Mouse (Mus musculus) neural tube, embryonic 14.5 days (tissue): ENCODE measurements around the gene Sgo1. TPM values are rescaled to one million over a fixed set of nuclear protein-coding genes. Genes with fewer than 3 reads are reported as not detected.
A peak's percentile ranks its signal among the peaks of the same experiment; 100 is the strongest.
"Not testable (repeated sequence)": the region's sequence is repeated elsewhere in the genome, so short reads cannot be mapped to it uniquely, and the experiment has no call there.

Source experiments
- ATAC-seq: fragments of 200-750 bp; cut with Nextera tagmentation; 2 replicates; pipeline ENCODE4 v1.8.0; 2017; ENCODE audit warnings: low read depth, mild to moderate bottlenecking, moderate TSS enrichment, moderate library complexity
- H3K27ac ChIP-seq: fragments of 300-500 bp; sonication (generic); 2 replicates; pipeline ENCODE4 v1.5.1; 2014; ENCODE audit warnings: low read depth, mild to moderate bottlenecking, control low read depth, low read length, moderate library complexity, mixed read lengths
- H3K27me3 ChIP-seq: fragments of 300-500 bp; sonication (generic); 2 replicates; pipeline ENCODE4 v1.6.1; 2014; ENCODE audit warnings: low read length; ENCODE audit not compliant: control insufficient read depth, insufficient read depth
- H3K36me3 ChIP-seq: fragments of 300-500 bp; sonication (generic); 2 replicates; pipeline ENCODE4 v1.6.1; 2014; ENCODE audit warnings: low read length, mixed read lengths; ENCODE audit not compliant: control insufficient read depth, insufficient read depth
- H3K4me1 ChIP-seq: fragments of 300-500 bp; sonication (generic); 2 replicates; pipeline ENCODE4 v1.6.1; 2014; ENCODE audit warnings: low read length; ENCODE audit not compliant: control insufficient read depth, insufficient read depth
- H3K4me2 ChIP-seq: fragments of 300-500 bp; sonication (generic); 2 replicates; pipeline ENCODE4 v1.6.1; 2014; ENCODE audit warnings: mild to moderate bottlenecking, low read depth, low read length, control low read depth
- H3K4me3 ChIP-seq: fragments of 300-500 bp; sonication (generic); 2 replicates; pipeline ENCODE4 v1.5.1; 2014; ENCODE audit warnings: low read depth, low read length, control low read depth, mixed read lengths
- H3K9ac ChIP-seq: fragments of 300-500 bp; sonication (generic); replicated peaks from 2 replicates; pipeline ENCODE4 v1.6.1; 2014; ENCODE audit warnings: low read depth, mild to moderate bottlenecking, control low read depth, low read length, mixed read lengths
- H3K9me3 ChIP-seq: fragments of 300-500 bp; sonication (generic); 2 replicates; pipeline ENCODE4 v1.6.1; 2016; ENCODE audit warnings: low read length; ENCODE audit not compliant: control insufficient read depth
- WGBS: fragments of 180-500 bp; shearing (Covaris S2); extraction: QIAGEN DNeasy Blood & Tissue Kit; methylation state at CpG from one replicate; pipeline ENCODE4 v1.1.7; 2014; 5-methylcytosine and 5-hydroxymethylcytosine counted together
- polyA plus RNA-seq: library from polyadenylated mRNA; unstranded; fragments of >200 nt; fragmentation: Nextera tagmentation; extraction: Ambion mirVana; gene quantifications from 2 replicates; pipeline ENCODE4 v1.2.1, GENCODE M21; 2014

Gene Sgo1
- 3.2 and 4.9 TPM in 2 replicates for polyA plus RNA-seq

DNA sequence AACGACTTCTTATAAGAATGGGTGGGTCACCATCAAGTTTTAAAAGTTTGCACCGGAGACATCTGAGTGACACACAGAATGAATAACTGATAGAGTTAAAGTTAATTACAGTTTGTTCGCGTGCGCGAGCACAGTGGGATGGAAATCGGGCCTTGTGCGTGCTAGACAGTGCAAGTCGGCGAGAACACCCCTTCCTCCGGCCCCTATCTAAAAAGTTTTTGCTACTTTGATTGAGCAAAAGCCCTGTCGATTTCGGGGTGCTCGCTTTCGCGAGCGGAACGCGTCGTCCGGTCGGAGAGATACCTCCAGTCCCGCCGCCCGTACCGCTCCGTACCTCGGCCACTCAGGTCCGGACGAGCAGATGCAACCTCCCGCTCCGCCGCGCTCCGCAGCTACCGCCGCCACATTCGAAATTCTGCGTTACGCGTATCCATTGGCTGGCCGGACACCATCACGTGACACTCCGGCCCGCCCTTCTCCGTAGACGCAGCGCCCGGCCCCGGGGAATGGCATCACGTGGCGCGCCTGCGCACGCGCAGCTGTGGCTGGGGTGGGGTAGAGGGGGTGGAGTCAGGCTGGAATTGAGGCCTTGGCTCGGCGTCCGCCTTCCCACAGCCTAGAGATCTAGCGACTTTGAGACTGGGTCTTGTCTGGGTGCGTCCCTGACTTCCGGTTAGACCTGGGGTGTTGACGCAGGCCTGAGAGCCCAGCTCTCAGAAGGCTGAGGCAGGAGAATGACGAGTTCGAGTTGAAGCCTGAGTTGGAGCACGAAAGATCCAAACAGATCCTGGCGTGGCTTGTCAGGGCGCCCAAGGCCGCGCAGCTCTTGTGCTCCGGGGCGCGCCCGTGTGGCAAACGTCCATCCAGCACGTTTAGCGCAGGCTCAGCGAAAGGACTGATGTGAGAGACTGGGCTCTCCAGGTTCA lies at the start of gene Sgo1:
Gene Sgo1, minus strand, starts transcription at position 457 of the 926 bp plus-strand sequence.
- no peaks in the 10 kb centered on the region for H3K4me1 ChIP-seq
- no peaks in the 10 kb centered on the region for H3K27me3 ChIP-seq
- H3K4me3 ChIP-seq, result peak within 1 kb of the TSS; percentile 48
- peak; percentile 99 for ATAC-seq
- H3K9ac ChIP-seq, result peak within 1 kb of the TSS; percentile 72
- no peaks in the 10 kb centered on the region for H3K36me3 ChIP-seq
- WGBS, result under 1% methylated on average over 78 of the region's 78 CpGs
- peak within 1 kb of the TSS; percentile 94 for H3K27ac ChIP-seq
- H3K4me2 ChIP-seq, result peak within 1 kb of the TSS; percentile 65
- no peaks in the 10 kb centered on the region for H3K9me3 ChIP-seq

DNA sequence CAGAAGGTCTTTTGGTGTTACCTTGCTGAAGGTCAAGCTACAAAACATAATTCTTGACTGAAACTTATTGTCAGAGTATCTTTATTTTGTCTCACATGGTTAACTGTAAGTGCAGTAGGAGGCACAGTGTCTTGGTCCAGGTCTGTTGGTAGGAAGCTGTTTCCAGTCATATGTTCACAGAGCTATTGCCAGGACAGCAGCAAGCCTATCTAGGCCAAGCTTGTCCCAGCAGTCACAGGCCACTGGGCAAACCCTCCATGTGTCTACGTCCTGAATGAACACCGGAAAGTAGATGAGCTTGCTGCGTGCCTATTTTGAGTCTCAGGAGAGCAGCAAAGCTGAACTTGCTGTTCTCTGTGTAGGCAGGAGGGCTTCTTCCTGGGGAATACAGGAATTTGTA lies 29.8 kb upstream of the Sgo1 start:
- H3K9ac ChIP-seq, H3K27ac ChIP-seq, ATAC-seq, H3K27me3 ChIP-seq, H3K36me3 ChIP-seq, H3K4me3 ChIP-seq, H3K4me2 ChIP-seq, H3K4me1 ChIP-seq, H3K9me3 ChIP-seq: not testable (repeated sequence)
- WGBS, result 85% methylated on average over 3 of the region's 3 CpGs

DNA sequence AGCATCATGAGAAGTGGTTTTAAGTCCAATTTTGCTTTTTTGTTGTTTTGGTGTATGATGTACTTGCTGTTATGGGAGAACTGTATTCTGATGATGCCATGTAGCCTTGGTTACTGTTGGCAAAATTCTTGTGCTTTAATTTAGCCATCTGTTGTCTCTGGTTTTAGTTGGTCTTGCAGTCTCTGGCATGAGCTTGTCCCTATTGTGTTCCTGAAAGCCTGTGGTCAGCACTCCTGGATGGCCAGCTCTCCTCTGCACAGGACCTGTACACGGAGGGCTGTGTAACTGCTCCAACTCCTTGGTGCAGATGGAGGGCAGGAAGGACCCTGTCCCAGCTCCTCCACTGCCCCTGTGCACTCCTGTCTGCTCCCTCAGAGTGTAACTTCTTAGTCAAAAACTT lies 29.3 kb upstream of the Sgo1 start:
- Histone ChIP-seq H3K4me2 (no peak overlapping the region), H3K4me3 (no peak overlapping the region), H3K27me3 (no peaks in the 10 kb centered on the region), H3K4me1 (no peaks in the 10 kb centered on the region), H3K27ac (no peak overlapping the region), H3K9ac (no peak overlapping the region), H3K9me3 (no peaks in the 10 kb centered on the region), H3K36me3 (no peaks in the 10 kb centered on the region)
- 83% methylated on average over 1 of the region's 1 CpGs for WGBS
- no peak for ATAC-seq

DNA sequence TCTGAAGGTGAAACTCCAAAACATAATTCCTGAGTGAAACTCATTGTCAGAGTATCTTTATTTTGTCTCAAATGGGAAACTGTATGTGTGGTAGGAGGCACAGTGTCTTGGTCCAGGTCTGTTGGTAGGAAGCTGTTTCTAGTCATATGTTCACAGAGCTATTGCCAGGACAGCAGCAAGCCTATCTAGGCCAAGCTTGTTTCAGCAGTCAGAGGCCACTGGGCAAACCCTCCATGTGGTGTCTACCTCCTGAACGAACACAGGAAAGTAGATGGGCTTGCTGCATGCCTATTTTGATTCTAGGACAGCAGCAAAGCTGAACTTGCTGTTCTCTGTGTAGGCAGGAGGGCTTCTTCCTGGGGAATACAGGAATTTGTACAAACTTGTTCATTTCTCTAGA lies 26.0 kb upstream of the Sgo1 start:
- WGBS, result 57% methylated on average over 1 of the region's 1 CpGs
- ATAC-seq, result not testable (repeated sequence)

DNA sequence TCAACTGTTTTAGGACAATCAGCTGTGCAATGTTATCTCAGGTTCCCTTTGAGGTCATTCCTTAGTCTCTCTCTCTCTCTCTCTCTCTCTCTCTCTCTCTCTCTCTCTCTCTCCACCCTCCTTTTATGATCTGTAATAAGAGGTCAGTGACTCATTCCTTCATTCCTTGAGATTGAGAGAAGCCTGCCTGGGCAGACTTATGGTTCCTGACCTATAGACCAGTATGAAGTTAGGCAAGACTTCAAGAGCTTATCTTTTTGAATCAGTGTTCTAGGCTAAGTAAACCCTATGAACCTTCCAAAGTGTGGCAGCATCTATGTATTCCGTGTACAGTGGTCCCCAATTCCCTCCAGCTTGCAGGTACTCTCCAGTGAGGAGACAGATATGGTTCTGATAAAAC lies 25.3 kb upstream of the Sgo1 start:
- no peaks in the 10 kb centered on the region for H3K27me3 ChIP-seq
- no peaks in the 10 kb centered on the region for H3K4me1 ChIP-seq
- no peak overlapping the region for H3K4me2 ChIP-seq
- no peak for ATAC-seq
- H3K4me3 ChIP-seq, result no peak overlapping the region
- H3K9me3 ChIP-seq, result no peaks in the 10 kb centered on the region
- WGBS, result 73% methylated on average over 1 of the region's 1 CpGs
- no peak overlapping the region for H3K9ac ChIP-seq
- H3K27ac ChIP-seq, result no peak overlapping the region
- H3K36me3 ChIP-seq, result no peaks in the 10 kb centered on the region

More for the DNA sequence above, 26.0 kb upstream of the Sgo1 start:
- H3K9me3 ChIP-seq, H3K4me1 ChIP-seq, H3K27ac ChIP-seq, H3K4me3 ChIP-seq, H3K9ac ChIP-seq, H3K36me3 ChIP-seq, H3K27me3 ChIP-seq, H3K4me2 ChIP-seq: not testable (repeated sequence)

DNA sequence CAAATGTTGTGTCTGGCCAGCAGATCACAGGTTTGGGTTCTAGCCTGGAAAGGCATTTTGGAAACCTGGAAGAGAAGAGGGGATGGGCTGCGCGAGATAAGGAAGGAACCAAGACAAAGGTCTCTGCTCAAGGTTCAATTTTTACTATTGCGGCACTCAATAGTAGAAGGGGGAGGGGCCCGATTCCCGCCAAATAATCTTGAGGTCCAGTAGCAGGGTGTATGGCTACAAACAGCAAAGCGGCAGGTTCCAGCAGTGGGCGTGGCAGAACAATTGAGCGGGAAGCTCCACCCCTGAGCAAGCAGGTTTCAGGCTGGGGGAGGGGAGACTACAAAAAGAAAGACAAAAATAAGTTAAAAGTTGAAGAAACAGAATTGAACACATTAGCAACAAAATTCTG lies 8.4 kb upstream of the Sgo1 start:
- H3K4me3 ChIP-seq, result not testable (repeated sequence)
- 93% methylated on average over 8 of the region's 8 CpGs for WGBS

DNA sequence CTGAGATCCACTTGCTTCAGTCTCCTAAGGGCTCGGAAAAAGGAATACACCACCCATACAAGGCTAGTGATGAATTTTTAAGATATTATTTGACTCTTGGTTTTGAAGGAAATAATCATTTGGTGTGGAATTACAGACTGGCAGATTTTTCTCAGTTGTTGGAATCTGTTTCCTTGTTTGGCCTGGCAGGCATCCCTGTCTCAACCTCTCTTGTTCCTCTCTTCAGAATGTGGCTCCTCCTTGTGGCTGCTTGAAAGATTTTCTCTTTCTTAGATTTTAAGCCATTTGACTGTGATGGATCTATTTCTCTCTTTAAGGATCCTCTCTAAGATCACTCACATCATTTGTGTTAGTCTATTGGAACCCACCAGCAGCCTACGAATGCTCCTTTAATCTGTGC lies 4.9 kb upstream of the Sgo1 start:
- WGBS, result 84% methylated on average over 2 of the region's 2 CpGs
- Histone ChIP-seq H3K9ac (no peak overlapping the region), H3K36me3 (no peaks in the 10 kb centered on the region), H3K4me3 (no peak overlapping the region), H3K9me3 (no peaks in the 10 kb centered on the region), H3K27me3 (no peaks in the 10 kb centered on the region), H3K27ac (no peak overlapping the region), H3K4me2 (no peak overlapping the region), H3K4me1 (no peaks in the 10 kb centered on the region)
- no peak for ATAC-seq

More for the DNA sequence above, 8.4 kb upstream of the Sgo1 start:
- H3K9me3 ChIP-seq, H3K4me1 ChIP-seq, H3K27ac ChIP-seq, H3K27me3 ChIP-seq, H3K9ac ChIP-seq, ATAC-seq, H3K4me2 ChIP-seq, H3K36me3 ChIP-seq: not testable (repeated sequence)

DNA sequence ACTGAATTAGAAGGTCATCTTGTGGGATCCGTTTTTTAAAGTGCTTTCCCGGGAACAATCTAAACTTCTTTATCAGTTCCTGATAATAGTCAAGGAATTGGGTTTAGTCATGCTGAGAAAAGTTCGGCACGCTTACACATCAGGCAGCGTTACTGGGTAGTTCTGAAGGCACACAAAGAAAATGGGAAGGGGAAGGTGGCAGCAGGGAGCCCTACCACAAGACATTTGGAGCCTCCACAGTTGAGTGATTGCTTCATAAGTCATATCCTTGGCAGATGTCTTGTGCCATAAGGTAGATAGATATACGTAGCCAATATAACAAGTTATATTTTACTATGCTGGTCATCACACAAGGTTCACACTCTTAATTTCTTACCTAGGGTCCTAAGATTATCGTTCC lies 813 bp upstream of the Sgo1 start:
- Histone ChIP-seq H3K9ac (peak overlapping the region; percentile 72), H3K4me1 (no peaks in the 10 kb centered on the region), H3K27ac (peak overlapping the region; percentile 94), H3K36me3 (no peaks in the 10 kb centered on the region), H3K9me3 (no peaks in the 10 kb centered on the region), H3K4me3 (peak overlapping the region; percentile 48), H3K4me2 (peak overlapping the region; percentile 53), H3K27me3 (no peaks in the 10 kb centered on the region)
- ATAC-seq, result peak; percentile 31
- WGBS, result 10% methylated on average over 7 of the region's 7 CpGs

DNA sequence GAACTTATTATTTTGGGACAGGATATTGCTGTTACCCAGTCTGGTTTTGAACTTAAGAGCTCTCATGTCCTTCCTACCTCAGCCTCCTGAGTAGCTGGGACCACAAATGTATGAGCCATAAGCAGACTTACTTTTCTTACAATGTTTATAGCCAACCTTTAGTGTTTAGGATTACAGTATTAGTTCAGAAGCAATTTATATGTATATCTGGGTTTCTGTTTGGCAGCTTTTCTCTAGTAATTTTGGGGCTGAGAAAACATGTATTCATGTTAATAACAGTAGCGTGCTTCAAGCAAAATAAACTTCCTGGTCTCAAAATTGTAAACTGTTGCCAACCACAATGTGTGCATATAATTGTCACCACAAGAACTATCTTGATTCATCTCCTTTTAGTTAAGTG lies 812 bp downstream of the Sgo1 start:
- Histone ChIP-seq H3K4me3 (peak overlapping the region; percentile 48; the same call in 1 of the 2 replicates), H3K4me1 (no peaks in the 10 kb centered on the region), H3K9ac (no peak overlapping the region), H3K9me3 (no peaks in the 10 kb centered on the region), H3K27me3 (no peaks in the 10 kb centered on the region), H3K36me3 (no peaks in the 10 kb centered on the region), H3K27ac (no peak overlapping the region), H3K4me2 (peak overlapping the region; percentile 65; the same call in 1 of the 2 replicates)
- WGBS, result 30% methylated on average over 1 of the region's 1 CpGs
- ATAC-seq, result no peak
